Mouse (Mus musculus) liver, postnatal 0 days (tissue): ENCODE measurements at regions not wholly inside any gene's neighbourhood (a gene's known extent, or its start where the extent isn't known, plus 50 kb on each side); places are given as distances from the start of the nearest gene placed in this dataset.

Experiments used
- ATAC-seq: fragments of 200-750 bp; cut with Nextera tagmentation; 2 replicates; pipeline ENCODE4 v1.8.0; 2017; ENCODE audit warnings: mild to moderate bottlenecking, moderate library complexity
- DNase-seq: peaks from one replicate; pipeline ENCODE4 v3.0.0-alpha.2; 2016
- H3K27ac ChIP-seq: fragments of 300-500 bp; sonication (generic); 2 replicates; pipeline ENCODE4 v1.5.1; 2014; ENCODE audit warnings: antibody characterized with exemption, moderate library complexity, mild to moderate bottlenecking, low read depth
- H3K27me3 ChIP-seq: fragments of 300-500 bp; sonication (generic); 2 replicates; pipeline ENCODE4 v1.6.1; 2014; ENCODE audit warnings: low read length, control low read depth, mixed read lengths; ENCODE audit not compliant: insufficient read depth
- H3K36me3 ChIP-seq: fragments of 300-500 bp; sonication (generic); replicated peaks from 2 replicates; pipeline ENCODE4 v1.6.1; 2014; ENCODE audit warnings: mild to moderate bottlenecking, control low read depth, low read length, moderate library complexity, mixed read lengths; ENCODE audit not compliant: insufficient read depth
- H3K4me1 ChIP-seq: fragments of 300-500 bp; sonication (generic); 2 replicates; pipeline ENCODE4 v1.6.1; 2014; ENCODE audit warnings: antibody characterized with exemption, mild to moderate bottlenecking, control low read depth; ENCODE audit not compliant: insufficient read depth
- H3K4me2 ChIP-seq: fragments of 300-500 bp; sonication (generic); 2 replicates; pipeline ENCODE4 v1.6.1; 2014; ENCODE audit warnings: low read depth, mild to moderate bottlenecking, low read length, moderate library complexity, mixed read lengths
- H3K4me3 ChIP-seq: fragments of 300-500 bp; sonication (generic); 2 replicates; pipeline ENCODE4 v1.5.1; 2014; ENCODE audit warnings: low read depth, low read length
- H3K9ac ChIP-seq: fragments of 300-500 bp; sonication (generic); replicated peaks from 2 replicates; pipeline ENCODE4 v1.6.1; 2014; ENCODE audit warnings: mild to moderate bottlenecking, moderate library complexity
- H3K9me3 ChIP-seq: fragments of 300-500 bp; sonication (generic); 2 replicates; pipeline ENCODE4 v1.6.1; 2016; ENCODE audit warnings: mild to moderate bottlenecking, control low read depth, low read length, mixed read lengths
- CTCF ChIP-seq: sonication (generic); IDR thresholded peaks from 2 replicates; pipeline ENCODE4 v1.5.1; 2016; ENCODE audit warnings: antibody characterized with exemption, low read depth
- EP300 ChIP-seq: IDR thresholded peaks from 2 replicates; pipeline ENCODE4 v1.6.1; 2016; ENCODE audit warnings: antibody characterized with exemption, low read depth, mild to moderate bottlenecking
- WGBS: fragments of 180-500 bp; shearing (Covaris S2); extraction: QIAGEN DNeasy Blood & Tissue Kit; methylation state at CpG from one replicate; pipeline ENCODE4 v1.1.7; 2014; ENCODE audit not compliant: insufficient replicate concordance; 5-methylcytosine and 5-hydroxymethylcytosine counted together

DNA sequence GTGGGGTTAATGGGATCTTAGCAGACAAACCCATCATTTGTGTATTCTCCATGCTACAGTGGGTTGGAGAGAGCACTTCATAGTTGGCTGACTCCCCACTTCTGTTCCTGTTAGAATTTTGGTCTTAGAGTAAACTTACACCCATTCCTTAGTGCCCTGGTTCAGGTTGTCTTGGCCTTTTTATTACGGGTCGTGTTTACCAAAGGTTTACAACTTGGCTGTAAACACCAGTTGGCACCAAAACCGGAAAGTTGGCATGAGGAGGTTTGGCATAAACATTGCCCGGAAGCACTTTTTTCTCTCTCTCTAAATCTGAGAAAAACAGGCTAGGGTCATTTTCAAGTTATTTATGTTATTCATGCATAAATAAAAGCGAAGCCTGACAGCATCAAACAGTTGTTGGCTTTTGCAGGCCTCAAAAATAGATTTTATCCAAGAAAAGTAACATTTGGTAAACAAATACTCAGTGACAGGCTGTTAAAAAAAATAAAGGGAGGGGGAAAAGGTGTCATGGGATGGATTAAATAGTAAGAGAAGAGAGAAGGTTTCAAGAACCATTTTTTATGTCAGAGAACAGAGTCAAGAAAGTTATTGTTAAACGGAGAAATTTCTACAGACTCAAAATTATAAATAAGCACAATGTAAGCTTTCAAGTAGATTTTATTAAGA is 148.0 kb upstream of the Klf6 start:
- H3K4me3 ChIP-seq, result no peak overlapping the region
- no peak overlapping the region for H3K9ac ChIP-seq
- H3K36me3 ChIP-seq, result no peaks in the 10 kb centered on the region
- ATAC-seq (no peak), DNase-seq (no peak)
- H3K27ac ChIP-seq, result no peak overlapping the region
- TF ChIP-seq CTCF (no peak), EP300 (no peak)
- H3K4me1 ChIP-seq, result no peaks in the 10 kb centered on the region
- no peaks in the 10 kb centered on the region for H3K27me3 ChIP-seq
- 71% methylated on average over 6 of the region's 6 CpGs for WGBS
- H3K9me3 ChIP-seq, result no peaks in the 10 kb centered on the region
- no peak overlapping the region for H3K4me2 ChIP-seq

DNA sequence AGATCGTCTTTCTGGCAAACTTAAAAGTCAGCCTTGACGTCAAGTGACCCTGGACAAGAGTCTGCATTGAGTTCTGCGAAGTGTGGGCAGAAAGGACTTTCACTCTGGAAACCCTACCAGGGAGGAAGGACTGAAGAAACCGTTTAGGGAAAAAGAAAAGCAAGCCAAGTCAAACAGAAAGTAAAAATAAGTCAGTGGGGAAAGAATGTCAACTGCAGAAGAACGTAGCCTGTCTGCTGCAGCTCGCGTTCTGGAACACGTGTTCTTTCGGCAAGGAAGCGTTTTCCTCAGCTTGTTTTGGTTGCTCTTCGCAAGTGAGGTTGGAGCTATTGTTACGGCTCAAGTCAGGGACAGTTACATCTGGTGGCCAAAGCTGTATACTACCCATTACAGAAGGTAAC is 147.1 kb upstream of the Klf6 start:
- H3K4me2 ChIP-seq, result peak overlapping the region; percentile 35
- H3K27ac ChIP-seq, result 0 out of 2 replicates have a peak overlapping the region, but pooled peaks have one; percentile 16
- TF ChIP-seq CTCF (no peak), EP300 (no peak)
- H3K9me3 ChIP-seq, result no peaks in the 10 kb centered on the region
- H3K36me3 ChIP-seq, result no peaks in the 10 kb centered on the region
- no peak for DNase-seq
- no peaks in the 10 kb centered on the region for H3K27me3 ChIP-seq
- no peaks in the 10 kb centered on the region for H3K4me1 ChIP-seq
- H3K4me3 ChIP-seq, result peak overlapping the region; percentile 20; the same call in 1 of the 2 replicates
- WGBS, result 44% methylated on average over 12 of the region's 12 CpGs
- no peak for ATAC-seq
- no peak overlapping the region for H3K9ac ChIP-seq

GRCm38 (mm10) chr13:5714793-5715192 is 146.5 kb upstream of the Klf6 start:
- no peaks in the 10 kb centered on the region for H3K36me3 ChIP-seq
- no peak for TF ChIP-seq EP300
- no peak for TF ChIP-seq CTCF
- no peaks in the 10 kb centered on the region for H3K9me3 ChIP-seq
- no peak overlapping the region for H3K4me2 ChIP-seq
- ATAC-seq, result no peak
- no peaks in the 10 kb centered on the region for H3K27me3 ChIP-seq
- H3K27ac ChIP-seq, result no peak overlapping the region
- DNase-seq, result no peak
- H3K4me1 ChIP-seq, result no peaks in the 10 kb centered on the region
- H3K4me3 ChIP-seq, result no peak overlapping the region
- H3K9ac ChIP-seq, result no peak overlapping the region

DNA sequence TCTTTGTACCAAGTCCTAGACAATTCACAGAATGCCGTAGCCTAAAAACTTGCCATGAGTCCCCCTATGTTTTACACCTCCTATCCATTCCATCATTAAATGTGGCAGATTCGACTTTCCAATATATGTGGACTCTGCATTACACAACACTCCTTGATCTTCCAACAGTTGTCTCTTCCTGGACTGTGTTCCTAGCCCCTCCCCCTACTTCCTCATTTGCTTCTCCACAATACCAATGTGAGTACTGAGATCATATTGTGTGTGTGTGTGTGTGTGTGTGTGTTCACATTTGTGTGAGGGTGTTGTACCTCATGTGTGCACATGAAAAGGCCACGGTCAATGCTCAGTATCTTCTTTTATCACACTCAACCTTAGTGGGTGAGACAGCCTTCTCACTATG is 144.5 kb upstream of the Klf6 start:
- Histone ChIP-seq H3K4me2 (no peak overlapping the region), H3K9ac (no peak overlapping the region), H3K36me3 (no peaks in the 10 kb centered on the region), H3K4me1 (no peaks in the 10 kb centered on the region), H3K27ac (no peak overlapping the region), H3K4me3 (no peak overlapping the region), H3K27me3 (no peaks in the 10 kb centered on the region), H3K9me3 (no peaks in the 10 kb centered on the region)
- ATAC-seq, result no peak
- WGBS, result 61% methylated on average over 3 of the region's 3 CpGs
- TF ChIP-seq CTCF (no peak), EP300 (no peak)
- no peak for DNase-seq

DNA sequence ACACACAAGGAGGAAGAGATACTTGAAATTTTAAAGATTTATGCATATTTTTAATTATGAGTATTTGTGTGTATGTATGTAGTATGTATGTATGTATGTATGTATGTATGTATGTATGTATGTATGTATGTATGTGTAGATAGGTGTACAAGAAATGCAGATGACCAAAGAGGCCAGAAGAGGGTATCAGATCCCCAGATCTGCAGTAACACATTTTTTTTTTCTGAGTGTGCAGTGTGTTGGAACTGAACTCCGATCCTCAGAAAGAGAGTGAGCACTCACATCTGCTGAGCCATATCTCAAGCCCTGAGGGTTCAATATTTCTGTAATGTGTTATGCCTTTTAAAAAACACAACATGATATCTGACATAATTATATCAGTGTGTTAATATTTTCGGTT is 138.0 kb upstream of the Klf6 start:
- Histone ChIP-seq H3K4me1 (no peaks in the 10 kb centered on the region), H3K27ac (no peak overlapping the region), H3K36me3 (no peaks in the 10 kb centered on the region), H3K4me3 (no peak overlapping the region), H3K4me2 (no peak overlapping the region), H3K9me3 (no peaks in the 10 kb centered on the region), H3K9ac (no peak overlapping the region), H3K27me3 (no peaks in the 10 kb centered on the region)
- no peak for DNase-seq
- ATAC-seq, result no peak
- 79% methylated on average over 2 of the region's 2 CpGs for WGBS
- TF ChIP-seq EP300 (no peak), CTCF (no peak)

DNA sequence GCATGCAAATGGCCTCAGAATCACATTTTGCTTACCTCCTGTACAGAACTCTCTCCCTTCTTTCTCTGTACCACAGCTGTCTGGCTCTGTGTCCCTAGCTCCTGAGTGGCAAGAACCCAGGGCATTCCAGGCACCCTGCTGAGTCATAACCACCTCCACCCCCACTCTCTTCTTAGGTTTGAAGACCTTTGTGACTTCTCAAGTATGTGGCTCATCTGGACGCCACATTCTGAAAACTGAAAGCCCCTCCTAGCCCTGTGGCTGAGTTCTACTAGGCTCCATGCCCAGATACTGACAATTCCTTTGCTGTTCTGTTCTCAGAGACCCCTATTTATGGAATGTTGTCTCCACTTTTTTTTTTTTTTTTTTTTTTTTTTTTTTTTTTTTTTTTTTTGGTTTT is 136.9 kb upstream of the Klf6 start:
- no peak overlapping the region for H3K4me2 ChIP-seq
- H3K9ac ChIP-seq, result no peak overlapping the region
- H3K27me3 ChIP-seq, result no peaks in the 10 kb centered on the region
- H3K9me3 ChIP-seq, result no peaks in the 10 kb centered on the region
- no peak overlapping the region for H3K4me3 ChIP-seq
- no peak for DNase-seq
- no peak for ATAC-seq
- H3K4me1 ChIP-seq, result no peaks in the 10 kb centered on the region
- TF ChIP-seq EP300 (no peak), CTCF (no peak)
- no peaks in the 10 kb centered on the region for H3K36me3 ChIP-seq
- 58% methylated on average over 1 of the region's 1 CpGs for WGBS
- no peak overlapping the region for H3K27ac ChIP-seq

- H3K36me3 ChIP-seq, result no peaks in the 10 kb centered on the region
- 51% methylated on average over 4 of the region's 4 CpGs for WGBS
- H3K27ac ChIP-seq, result no peak overlapping the region
- no peak for ATAC-seq
- no peak for DNase-seq
- no peak overlapping the region for H3K4me3 ChIP-seq
- H3K9me3 ChIP-seq, result no peaks in the 10 kb centered on the region
- TF ChIP-seq EP300 (no peak), CTCF (no peak)
- H3K4me2 ChIP-seq, result no peak overlapping the region
- no peaks in the 10 kb centered on the region for H3K27me3 ChIP-seq
- H3K9ac ChIP-seq, result no peak overlapping the region
- H3K4me1 ChIP-seq, result no peaks in the 10 kb centered on the region
Measured at GRCm38 (mm10) chr13:5725984-5726383, 135.3 kb upstream of the Klf6 start.
